Mouse (Mus musculus): ENCODE results near the gene Mt1.
A peak's percentile ranks its signal among the peaks of the same experiment; 100 is the strongest.

Gene Mt1

DNA sequence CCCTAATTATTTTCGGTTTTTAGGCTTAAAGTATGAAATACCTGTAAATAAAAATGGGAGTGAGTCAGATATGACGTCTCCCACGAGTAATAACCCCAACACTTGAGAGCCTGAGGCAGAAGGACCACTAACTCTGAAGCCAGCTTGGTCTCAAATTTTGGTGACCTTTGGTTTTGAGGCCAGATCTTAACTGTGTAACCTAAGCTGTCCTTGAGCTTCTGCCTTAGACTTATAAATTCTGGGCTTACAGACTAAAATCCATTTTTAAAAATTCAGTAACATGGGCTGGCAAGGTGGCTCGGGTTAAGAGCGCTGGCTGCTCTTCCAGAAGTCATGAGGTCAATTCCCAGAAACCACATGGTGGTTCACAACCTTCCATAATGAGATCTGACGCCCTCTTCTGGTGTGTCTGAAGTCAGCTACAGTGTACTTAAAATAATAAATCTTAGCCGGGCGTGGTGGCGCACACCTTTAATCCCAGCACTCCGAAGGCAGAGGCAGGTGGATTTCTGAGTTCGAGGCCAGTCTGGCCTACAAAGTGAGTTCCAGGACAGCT, 5.0 kb upstream of the Mt1 start:
- no peak for DNase-seq

DNA sequence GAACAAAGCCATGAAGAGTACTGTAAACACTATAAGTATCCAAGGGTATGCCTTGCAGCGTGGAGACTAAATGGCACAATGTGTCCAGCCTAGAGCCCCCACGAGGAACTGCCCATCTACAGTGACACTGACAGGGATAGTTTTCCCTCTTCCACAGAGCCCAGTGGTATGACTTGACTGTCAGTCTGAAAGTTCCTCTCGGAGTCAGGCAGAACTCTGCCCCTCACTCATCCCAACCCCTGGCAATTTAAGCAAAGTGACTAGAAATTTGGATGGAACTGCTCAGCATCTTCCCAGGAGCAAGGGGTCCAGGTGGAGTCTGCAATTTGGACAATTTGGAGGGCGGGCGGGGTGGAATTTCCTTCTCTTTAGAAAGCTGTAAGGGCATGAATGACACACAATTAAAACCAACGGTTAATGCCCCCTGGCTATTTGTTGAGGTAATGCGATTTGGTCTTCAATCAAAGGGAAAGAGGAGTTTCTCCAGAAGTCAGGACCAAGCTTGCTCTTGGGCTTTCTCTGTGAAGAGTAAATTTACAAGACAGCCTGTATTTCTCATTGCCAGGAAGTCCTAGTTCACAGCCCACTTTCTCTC, 4.2 kb upstream of the Mt1 start:
- DNase-seq = no peak

DNA sequence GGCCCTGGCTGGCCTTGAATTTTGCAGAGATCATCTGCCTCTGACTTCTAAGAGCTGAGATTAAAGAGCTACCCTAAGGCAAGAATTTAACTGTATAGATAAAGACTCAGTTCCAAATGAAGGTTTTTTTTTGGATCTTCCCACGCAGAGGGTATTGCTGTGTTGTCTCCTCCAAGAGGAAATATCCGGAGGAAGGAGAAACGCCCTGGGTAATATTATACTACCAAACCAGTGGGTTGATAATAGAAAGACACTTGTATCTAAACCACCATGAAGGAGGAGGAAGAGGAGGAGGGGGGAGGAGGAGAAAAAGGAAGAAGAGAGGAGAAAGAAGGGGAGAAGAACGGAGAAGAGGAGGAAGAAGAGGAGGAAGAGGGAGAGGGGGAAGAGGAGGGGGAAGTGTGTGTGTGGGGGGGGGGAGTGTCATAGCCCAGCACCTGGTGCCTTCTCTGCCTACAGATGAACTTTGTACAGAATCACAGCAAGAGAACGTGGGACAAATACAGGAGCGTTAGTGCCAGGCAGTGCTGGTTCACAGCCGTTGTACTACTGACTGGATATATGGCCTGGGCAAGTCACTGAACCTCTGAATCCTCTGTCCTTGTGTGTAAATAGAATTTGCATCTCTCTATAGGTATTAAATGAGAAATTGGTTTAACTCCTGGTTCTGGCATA, 1.0 kb upstream of the Mt1 start:
- DNase-seq = no peak

DNA sequence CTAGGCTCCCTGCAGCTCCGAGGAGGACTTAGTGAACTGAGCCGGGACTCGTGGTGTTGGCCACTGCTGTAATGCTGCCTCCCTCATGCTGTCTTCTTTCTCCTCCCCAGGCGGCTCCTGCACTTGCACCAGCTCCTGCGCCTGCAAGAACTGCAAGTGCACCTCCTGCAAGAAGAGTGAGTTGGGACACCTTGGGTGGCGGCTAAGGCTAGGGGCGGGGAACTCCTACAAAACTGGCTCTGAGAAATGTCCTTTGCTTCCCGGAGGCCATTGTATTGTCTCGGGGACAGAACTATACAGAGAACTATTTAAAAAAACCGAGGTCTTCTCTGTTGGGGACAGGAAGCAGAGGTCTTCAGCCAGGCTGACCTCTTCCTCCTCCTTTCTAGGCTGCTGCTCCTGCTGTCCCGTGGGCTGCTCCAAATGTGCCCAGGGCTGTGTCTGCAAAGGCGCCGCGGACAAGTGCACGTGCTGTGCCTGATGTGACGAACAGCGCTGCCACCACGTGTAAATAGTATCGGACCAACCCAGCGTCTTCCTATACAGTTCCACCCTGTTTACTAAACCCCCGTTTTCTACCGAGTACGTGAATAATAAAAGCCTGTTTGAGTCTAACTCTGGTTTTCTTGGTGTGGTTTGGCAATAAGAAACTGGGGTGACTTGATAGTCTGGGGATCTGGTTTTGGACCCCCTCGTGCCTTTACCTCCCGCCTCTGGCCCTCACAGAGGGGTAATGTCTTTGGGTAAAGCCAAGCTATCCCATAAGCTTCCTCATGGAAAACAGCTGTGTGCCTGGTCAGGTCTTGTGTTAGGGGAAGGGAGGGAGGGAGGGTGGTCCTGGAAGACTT, 1.1 kb downstream of the Mt1 start:
- peak; percentile 45 for DNase-seq

- no peak for DNase-seq
Observed at GRCm38 (mm10) chr8:94180561-94180908, 1.7 kb downstream of the Mt1 start.

- DNase-seq = no peak
Observed at GRCm38 (mm10) chr8:94182055-94182929, 3.4 kb downstream of the Mt1 start.

DNA sequence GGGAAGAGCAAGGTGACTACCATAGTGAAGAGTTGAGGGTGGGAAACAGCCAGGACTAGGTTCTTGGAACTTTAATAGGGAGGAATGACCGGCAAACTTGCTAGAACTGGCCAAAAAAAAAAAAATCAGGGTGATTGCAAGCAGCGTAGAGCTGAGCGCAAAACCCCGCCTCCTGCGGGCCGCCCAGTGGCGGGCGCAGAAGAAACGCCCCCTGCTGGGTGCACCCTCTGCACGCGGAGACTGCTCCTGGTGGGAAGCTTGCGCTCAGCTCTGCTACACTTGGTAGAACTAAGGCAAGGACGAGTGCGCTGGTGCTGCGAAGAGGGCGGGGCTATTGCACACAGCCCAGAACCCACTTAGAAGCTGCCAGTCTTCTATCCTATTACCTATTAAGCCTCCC, 4.2 kb downstream of the Mt1 start:
- peak; percentile 81 for DNase-seq

DNA sequence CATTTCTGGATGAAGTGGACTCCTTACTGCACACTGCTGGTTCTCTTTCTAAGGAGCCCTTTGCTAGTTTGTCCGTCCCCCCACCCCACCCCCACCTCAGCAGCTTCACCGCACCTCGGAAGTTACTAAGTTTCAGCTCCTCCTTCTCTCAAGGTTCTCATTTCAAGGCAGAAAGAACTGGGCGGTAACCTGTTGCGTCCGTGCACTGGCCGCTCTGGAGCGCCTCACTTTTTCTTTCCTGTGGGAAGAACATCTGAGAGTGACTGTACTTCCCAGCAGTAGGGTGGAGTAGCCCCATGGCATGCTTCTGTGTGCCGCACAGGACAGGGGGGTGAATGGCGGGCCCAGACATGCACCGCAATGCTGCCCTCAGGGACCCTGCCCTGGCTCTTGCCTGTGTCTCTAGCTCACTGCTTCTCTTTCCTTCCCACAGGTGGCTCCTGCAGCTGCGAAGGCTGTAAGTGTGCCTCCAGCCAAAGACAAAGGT, 5.5 kb downstream of the Mt1 start:
- DNase-seq = no peak

DNA sequence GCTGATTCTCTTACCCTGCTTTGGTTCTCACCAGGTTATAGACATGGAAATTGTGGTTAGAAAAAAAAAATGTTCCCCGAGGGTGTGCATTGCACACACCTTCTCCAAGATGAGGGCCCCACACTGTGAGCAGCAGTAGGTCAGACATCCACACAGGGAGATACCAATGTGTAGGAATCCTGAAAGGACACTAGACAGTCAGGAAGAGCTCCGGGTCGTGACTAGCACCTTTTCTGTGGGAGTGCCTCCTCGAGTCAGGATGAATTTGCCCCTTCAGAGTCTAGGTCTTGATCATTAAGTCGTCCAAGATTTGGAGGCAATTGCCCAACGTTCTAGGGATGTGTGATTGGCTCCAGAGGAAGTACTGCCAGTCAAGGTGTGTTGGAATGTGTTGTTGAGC, 6.9 kb downstream of the Mt1 start:
- no peak for DNase-seq

DNA sequence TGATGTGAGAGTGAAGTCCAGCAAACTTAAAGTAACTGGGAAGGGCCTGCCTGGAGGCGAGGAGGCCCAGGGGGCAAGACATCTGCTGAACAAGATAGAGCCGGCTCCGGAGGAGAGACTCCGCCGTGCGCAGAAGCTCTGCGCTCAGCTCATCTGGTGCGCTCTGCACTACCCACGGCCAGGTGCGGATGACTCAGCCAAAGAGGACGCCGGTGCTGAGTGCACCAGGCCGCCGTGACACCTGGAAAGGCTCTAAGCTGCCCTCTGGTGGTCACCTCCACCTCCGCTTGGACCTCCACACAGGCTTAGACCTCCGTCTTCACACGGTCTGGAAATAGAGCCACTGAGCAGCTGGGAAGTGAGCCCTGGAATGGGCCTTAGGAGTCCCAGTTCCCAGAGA, 7.7 kb downstream of the Mt1 start:
- peak; percentile 87 for DNase-seq

GRCm38 (mm10) chr8:94187290-94188002, 8.6 kb downstream of the Mt1 start:
- no peak for DNase-seq

GRCm38 (mm10) chr8:94189275-94190031, 10.6 kb downstream of the Mt1 start:
- DNase-seq = no peak

- peak; percentile 77 for DNase-seq
Observed at GRCm38 (mm10) chr8:94191101-94191691, 12.3 kb downstream of the Mt1 start.

DNA sequence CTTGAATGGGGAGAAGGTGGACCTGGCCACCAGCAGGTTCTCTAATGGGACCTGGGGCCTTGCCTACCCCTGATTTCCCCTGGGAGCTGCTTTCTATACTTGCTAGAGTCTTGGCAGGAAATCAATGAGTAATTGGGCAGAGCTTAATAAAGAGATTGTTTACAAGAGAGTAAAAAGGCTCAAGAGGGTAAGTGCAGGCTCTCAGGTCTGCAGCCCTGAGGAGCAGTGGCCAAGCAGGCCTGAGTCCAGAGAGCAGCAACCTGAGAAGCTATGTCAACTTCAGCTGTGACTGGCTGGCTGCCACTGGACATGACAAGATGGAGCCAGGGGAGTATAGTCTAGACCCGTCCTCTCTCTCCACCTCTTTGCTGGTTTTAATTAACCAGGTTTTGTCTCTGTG, 14.0 kb downstream of the Mt1 start:
- DNase-seq = no peak

- no peak for DNase-seq
Observed at GRCm38 (mm10) chr8:94194591-94195223, 15.8 kb downstream of the Mt1 start.

DNA sequence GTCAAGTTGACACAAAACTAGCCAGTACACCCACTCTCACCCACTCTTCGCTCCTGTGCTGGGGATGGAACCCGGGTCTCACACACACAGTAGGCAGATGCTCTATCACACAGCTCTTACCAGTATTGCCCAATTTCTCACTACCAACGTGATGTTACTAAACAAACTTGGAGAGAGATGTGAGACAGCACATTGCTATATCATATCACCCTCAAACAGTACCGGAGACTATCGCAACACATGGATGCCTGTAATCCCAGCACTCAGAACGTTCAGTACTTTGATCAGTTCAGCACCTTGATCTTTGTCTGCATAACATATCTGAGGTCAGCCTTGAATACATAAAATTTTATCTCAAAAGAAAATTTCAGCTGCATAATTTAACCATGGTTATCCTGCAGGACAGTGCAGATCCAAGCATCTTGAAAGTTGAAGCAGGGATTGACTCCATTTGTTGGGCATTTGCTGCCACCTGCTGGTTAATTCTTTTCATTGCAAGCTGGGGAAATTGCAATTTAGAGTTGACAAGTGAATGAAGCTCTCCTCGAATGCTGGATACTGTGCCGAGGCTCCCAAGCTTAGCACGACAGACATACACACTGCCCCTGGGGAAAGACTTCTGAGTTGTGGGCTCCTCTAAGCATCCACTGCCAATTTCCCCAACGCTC, 20.5 kb downstream of the Mt1 start:
- DNase-seq = peak; percentile 62

DNA sequence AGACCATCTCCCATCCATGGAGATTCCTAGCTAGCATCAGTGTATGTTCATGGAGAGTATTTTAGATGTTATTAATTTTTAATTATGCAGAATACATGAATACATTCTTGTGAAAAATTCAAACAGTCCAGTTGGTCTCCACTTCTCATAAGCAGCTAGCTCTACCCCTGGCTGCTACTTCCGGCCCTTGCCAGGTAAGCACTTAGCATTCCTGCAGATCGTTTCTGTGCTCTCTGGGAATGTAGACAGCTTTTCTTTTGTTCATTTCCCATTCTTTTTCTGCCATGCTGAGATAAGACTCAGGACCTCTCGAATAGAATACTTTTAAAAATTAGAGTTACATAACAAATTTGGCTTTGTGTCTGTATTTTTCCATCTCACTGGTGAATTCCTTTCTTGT, 25.2 kb downstream of the Mt1 start:
- DNase-seq = no peak

DNA sequence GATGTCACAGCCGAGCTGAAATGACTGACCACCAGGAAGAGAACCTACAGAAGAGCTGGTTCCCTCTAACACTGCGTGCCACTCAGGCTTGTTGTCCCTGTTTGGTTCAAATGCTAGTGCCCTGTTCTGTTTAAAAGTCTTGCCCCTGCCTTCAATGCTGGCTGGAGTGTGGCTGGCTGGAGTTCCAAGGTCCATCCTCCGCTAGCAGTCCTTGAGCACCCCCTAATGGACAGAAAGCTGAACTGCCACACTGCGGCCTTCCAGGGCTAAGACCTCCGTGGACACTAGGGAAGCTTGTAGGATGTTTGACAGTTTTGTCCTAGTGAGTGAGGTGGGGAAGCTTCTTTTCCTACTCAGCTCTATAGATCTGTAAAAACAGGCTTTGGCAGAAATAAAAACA, 26.9 kb downstream of the Mt1 start:
- DNase-seq = peak; percentile 74

DNA sequence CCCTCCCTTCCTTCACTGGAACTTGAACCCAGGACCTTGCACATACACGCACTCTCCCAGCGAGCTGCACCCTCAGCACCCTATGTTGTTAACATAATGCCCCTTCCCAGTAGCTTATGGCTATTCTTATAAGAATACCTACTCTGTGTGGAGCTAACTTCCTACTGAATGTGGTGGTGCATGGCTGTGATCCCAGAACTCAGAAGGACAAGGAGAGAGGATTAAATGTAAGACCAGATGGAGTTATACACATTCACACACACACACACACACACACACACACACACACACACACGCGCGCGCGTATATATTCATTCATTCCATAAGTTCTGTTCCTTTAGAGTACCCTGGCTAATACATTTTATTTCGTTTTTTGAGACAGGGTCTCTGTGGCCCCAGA, 27.4 kb downstream of the Mt1 start:
- DNase-seq = no peak

- no peak for DNase-seq
Observed at GRCm38 (mm10) chr8:94207491-94207890, 28.6 kb downstream of the Mt1 start.

Data from kidney, adult 18-20 months (tissue).